Mouse (Mus musculus) left cerebral cortex, postnatal 10 days (tissue): ENCODE data around the gene Btbd9. TPM values are rescaled to one million over a fixed set of nuclear protein-coding genes. Genes with fewer than 3 reads are reported as not detected.

Experiments
- DNase-seq, 2 experiments: peaks; one replicate each; pipeline ENCODE4 v3.0.0; 2021 to 2022; ENCODE audit warnings: low spot score in 2 of 2, mixed read lengths in 1 of 2; ENCODE audit errors: extremely low spot score in 1 of 2
- intact Hi-C: fragments of 180-260 bp; cut with DNase I; formaldehyde crosslinking; loops from one replicate; pipeline ENCODE4 v1.15.1; 2025
- total RNA-seq, 2 experiments: library from RNA; stranded (reverse); gene quantifications; 2 replicates each; pipeline ENCODE4 v1.2.3; 2021

Btbd9 gene
- total RNA-seq, 2 experiments from 2014 or later = 88.7 to 93.1 TPM

DNA sequence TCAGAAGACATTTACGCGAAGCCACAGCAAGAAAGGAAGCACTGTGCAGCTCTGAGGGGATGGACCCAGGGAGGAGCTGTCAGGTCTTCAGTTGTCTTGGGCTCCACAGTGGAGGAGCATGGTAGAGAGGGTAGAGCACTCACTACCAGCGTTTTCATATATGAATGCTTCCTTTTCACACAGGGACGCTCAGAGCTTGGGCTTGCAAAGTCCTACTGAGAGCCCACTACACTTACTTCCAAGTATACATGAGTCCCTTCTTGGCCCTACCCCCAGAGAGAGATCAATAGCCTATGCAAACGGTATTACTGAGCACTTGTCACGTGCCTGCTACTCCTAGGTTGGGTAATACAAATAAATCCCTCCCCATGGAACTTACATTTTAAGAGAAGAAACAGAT, 234.7 kb downstream of the Btbd9 start:
- intact Hi-C loops = no loop called here
- DNase-seq = no peak

DNA sequence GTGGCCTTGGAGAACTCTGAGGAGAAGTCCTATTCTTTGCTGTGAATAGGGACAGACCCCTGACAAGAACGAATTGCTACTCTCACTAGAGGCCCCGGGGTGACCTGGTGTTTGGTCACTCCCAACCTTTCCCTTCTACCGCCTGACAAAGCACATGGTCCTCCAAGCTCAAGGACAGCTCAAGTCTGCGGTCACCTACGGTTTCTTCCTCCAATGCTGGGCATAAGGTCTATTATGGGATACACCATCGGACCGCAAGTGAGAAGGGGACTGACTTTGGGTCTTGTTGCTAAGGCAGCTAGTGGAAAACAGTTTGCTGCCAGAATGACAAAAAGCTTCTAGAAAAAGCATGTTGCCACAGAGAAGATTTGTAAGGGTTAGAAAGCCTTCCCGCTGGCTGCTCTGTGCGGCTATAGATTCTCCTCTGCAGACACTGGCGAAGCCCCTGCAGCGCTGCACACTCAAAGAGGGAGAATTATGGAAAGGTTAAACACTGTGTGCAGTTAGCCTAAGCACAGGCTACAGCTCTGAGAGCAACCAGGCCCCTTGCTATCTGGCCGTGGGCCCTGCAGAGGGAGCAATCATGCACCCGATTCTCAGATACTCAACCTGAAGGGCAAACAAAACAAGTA, 235.7 kb downstream of the Btbd9 start:
- no peak for DNase-seq
- intact Hi-C loops = no loop called here

DNA sequence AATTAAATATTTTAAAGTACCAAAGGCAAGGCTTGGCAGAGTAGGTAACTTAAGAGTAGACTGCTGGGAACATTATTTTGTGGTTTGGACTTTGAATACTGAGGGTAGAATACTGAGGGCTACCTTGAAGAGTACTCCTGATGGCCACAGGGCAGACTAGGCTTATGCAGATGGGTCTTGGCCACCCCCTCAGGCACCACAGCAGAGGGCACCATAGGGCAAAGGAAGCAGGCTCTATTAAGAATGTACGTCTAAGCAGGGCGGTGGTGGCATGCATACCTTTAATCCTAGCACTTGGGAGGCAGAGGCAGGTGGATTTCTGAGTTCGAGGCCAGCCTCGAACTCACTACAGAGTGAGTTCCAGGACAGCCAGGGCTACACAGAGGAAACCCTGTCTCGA, 237.0 kb downstream of the Btbd9 start:
- intact Hi-C loops = no loop called here
- no peak for DNase-seq

GRCm38 (mm10) chr17:30336816-30337215, 239.5 kb downstream of the Btbd9 start:
- DNase-seq = no peak
- intact Hi-C loops = no loop called here

DNA sequence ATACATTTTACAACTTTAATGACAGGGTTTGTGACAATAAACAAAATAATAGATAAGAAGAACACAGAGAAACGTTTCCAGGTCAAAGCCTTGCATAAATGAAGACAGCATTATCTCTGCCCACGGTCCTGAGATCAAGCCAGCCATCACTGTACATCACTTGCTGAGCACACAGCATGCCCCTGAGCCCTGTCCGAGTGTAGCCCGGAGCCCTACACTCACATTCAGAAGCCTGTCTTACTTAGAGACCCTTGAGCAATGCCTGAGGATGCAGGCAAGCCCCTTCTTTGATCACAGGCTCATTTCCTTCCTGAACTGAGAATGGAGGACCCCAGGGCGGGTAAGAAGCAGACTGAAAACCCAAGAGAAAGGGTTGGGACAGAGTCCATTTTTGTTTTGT, 240.0 kb downstream of the Btbd9 start:
- intact Hi-C loops = no loop called here
- no peak for DNase-seq

DNA sequence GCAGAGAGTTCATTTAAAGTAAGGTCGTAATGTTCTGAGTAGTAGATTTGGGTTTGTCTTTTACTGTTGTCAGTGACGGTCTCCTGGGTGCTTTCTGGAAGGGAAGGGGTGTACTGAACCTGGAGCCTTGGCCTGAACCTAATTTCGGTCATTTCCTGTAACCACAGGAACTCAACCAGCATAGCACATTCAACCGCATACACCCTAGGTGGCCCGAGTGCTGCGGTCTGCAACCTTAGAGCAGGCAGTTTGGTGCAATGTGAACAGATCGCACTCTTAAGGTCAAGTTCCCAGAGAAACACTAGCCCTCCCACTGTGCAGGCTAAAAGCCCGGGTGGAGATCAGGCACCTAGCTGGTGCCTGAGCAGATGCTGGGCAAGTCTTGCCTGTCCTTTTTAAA, 240.5 kb downstream of the Btbd9 start:
- intact Hi-C loops = no loop called here

GRCm38 (mm10) chr17:30334257-30334656, 242.0 kb downstream of the Btbd9 start:
- intact Hi-C loops = no loop called here
- DNase-seq = no peak

More for the DNA sequence above, 240.5 kb downstream of the Btbd9 start:
- DNase-seq = no peak

DNA sequence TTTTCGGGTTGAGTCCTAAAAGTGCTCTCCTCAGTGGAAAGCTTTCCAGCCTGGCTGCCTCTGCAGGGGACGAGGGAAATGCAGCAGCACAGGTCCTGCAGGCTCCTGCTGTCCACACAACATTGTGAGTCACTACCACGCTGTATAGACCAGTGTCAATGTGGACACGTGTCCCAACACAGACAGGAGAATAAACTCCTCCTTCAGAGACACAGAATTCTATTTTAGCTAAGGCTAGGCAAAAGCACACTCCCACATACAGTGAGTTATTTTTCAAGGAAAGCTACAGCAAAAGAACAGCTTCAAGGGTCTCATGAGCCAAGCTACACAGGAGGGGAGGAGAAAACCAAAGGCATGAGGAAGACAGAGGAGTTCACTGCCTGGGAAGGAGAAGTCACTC, 243.2 kb downstream of the Btbd9 start:
- no peak for DNase-seq
- intact Hi-C loops = no loop called here

DNA sequence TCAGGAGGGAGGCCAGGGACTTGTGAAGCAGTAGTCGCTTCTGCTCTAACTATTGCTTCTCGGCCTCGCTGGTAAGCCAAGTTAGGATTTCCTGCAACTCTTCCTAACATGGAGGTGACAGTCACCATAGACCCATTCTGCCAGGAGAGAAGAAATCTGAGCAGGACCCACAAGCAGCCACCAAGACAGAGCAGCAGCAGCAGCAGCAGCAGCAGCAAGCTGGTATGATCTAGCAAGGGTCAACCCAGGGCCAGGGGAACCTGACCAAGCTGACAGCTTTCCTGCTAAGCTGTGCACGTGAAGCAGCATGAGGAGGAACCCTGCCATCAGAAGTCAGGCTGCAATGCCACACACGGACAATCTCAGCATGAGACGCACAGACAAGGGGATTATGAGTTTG, 244.9 kb downstream of the Btbd9 start:
- DNase-seq = no peak
- intact Hi-C loops = no loop called here

DNA sequence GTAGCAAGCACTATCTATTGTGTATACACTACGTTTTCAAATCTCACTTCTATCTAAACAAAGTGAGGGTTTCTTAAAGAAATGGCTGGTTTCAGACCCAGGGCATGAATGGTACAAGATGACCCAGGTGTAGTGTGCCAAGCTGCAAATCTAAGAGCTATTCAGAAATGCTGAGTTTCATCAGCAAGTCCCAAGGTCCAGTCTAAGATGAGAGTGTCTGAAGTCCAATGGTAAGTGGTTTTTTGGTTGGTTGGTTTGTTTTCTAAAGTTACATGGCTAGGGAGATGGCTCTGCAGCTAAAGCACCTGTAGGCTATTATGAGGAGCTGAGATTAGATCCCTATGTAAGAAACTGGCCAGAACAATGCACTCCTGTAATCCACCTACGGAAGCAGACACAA, 246.8 kb downstream of the Btbd9 start:
- intact Hi-C loops = no loop called here
- no peak for DNase-seq

GRCm38 (mm10) chr17:30328924-30329323, 247.4 kb downstream of the Btbd9 start:
- intact Hi-C loops = no loop called here
- DNase-seq = no peak

GRCm38 (mm10) chr17:30326906-30327305, 249.4 kb downstream of the Btbd9 start:
- intact Hi-C loops = no loop called here
- DNase-seq = no peak

GRCm38 (mm10) chr17:30320301-30320700, 256.0 kb downstream of the Btbd9 start:
- intact Hi-C loops = no loop called here
- DNase-seq = no peak

DNA sequence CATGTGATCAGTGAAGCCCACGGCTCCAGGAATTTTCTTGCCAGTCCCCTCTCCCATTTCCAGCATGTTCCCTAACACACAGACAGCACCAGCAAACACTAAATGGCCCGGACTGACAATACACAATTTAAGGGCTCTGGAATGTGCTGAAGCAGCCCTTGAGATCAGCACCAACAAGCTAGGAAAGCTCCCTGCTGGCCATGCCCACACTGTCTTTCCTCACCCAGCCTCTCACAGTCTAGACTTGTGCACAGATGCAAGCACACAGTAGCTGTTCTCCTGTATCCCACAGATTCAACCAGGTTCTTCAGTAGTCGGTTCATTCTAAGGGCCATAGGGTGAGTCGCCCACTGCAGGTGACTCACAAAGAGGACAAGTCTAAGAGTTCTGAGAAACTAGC, 263.6 kb downstream of the Btbd9 start:
- intact Hi-C loops = no loop called here
- DNase-seq = no peak

DNA sequence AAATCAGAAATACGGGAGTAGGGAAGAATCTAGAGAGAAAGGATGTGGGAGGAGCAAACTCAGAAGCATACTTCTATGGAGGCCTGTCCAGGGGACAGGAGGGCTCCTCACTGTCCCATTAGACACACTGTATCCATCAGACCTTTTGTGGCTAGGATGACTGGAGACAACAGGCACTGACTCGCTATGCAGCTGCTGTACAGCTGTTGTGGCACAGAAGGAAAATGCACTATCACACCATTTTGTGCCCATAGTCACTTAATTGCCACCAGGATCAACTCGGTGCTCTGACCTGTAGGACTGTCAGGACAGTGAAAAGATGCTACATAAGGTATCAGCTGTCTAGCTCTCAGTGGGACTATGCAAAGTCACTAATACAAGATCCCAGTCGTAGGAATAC, 266.7 kb downstream of the Btbd9 start:
- no peak for DNase-seq
- intact Hi-C loops = no loop called here

- DNase-seq = no peak
- intact Hi-C loops = no loop called here
Measured at GRCm38 (mm10) chr17:30308889-30309288, 267.4 kb downstream of the Btbd9 start.

GRCm38 (mm10) chr17:30308317-30308716, 268.0 kb downstream of the Btbd9 start:
- DNase-seq = no peak
- intact Hi-C loops = no loop called here

DNA sequence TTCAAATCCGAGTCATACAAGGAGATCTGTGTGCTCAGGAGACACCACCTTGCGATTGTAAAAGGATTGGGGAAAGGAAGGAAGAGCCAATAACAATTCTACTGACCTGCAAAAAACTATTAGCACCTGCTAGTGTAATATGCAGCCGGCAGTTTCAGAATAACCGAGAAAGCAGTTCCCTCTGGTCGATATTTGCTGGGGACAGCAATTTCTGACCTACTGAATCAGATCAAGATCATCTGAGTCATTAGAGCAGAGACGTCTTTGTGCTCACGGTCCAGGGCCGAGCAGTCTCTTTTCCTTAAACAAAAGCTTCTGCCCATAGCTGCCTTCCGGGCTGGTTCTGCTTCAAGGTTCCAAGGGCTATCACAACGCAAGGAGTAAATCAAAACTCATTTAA, 269.1 kb downstream of the Btbd9 start:
- no peak for DNase-seq
- intact Hi-C loops = no loop called here

- DNase-seq = no peak
- intact Hi-C loops = no loop called here
Measured at GRCm38 (mm10) chr17:30304766-30305165, 271.5 kb downstream of the Btbd9 start.

DNA sequence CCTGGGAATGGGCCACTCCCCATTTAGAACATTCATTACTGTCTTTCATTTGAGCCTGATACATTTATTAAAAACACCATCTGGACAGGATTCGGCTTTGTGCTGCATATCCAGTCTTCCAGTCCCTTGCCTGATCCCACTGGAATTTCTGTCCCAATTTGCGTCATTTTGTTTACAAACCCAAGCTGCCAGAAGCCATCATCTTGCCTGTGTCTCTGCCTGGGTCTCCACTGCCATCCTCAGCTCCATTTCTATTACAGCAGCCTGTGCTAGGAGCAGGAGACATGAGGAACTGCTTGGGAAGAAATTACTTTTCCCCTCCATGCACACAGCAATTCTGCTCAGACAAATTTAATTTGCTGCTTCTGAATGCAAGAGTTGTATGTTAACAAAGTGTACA, 274.9 kb downstream of the Btbd9 start:
- no peak for DNase-seq
- intact Hi-C loops = no loop called here

DNA sequence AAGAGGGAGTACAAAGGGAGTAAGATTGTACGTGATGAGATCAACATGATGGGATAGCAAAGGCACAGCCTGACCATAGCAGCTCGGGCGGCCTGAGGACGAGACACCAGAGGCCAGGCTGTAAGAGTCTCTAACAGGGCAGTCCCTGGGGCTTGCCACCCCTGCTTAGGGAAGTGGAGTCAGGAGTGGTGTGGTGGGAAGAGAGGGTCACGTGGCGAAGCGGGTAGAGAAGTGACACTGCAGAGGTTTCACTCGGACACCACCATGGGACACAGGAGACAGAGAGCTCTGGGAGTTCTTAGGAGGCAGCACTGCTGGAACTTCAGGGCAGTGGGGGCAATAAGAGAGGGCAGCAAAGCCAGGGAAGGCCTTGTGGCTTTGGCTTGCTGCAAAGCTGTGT, 278.9 kb downstream of the Btbd9 start:
- intact Hi-C loops = no loop called here
- DNase-seq = no peak
